Mouse (Mus musculus): ENCODE data around the gene Bicd2. TPM values are rescaled to one million over a fixed set of nuclear protein-coding genes. Genes with fewer than 3 reads are reported as not detected.
A peak's percentile ranks its signal among the peaks of the same experiment; 100 is the strongest.

Gene Bicd2
- polyA plus RNA-seq, 1 experiment, result 63.2 TPM

- DNase-seq, result no peak
- Histone ChIP-seq H3K4me3 (replicated peaks; ENCODE audit: extremely low read depth, low read depth, low read length) (no peak overlapping the region), H3K4me1 (ENCODE audit: control insufficient read depth, insufficient read depth, low read length) (no peaks in the 10 kb centered on the region)
- TF ChIP-seq POLR2A (IDR thresholded peaks at IDR 0.05; ENCODE audit: borderline replicate concordance, extremely low read depth, low read depth, low read length), result no peak
- TF ChIP-seq CTCF (IDR thresholded peaks at IDR 0.05; ENCODE audit: insufficient read depth, low read length), result no peak
Measured at GRCm38 (mm10) chr13:49407795-49408194, 66.4 kb downstream of the Bicd2 start.

GRCm38 (mm10) chr13:49420754-49421605, 79.6 kb downstream of the Bicd2 start, which contains the start of gene Ippk:
Ippk (plus strand) TSS chr13:49421249.
- peak; percentile 97 for DNase-seq
- TF ChIP-seq CTCF (IDR thresholded peaks at IDR 0.05; ENCODE audit: insufficient read depth, low read length), result no peak
- TF ChIP-seq POLR2A (IDR thresholded peaks at IDR 0.05; ENCODE audit: borderline replicate concordance, extremely low read depth, low read depth, low read length), result peak; percentile 87
- WGBS, result under 1% methylated on average over 69 of the region's 69 CpGs
- peaks cover 7% of the 10 kb centered on the region; the same call in 1 of the 2 replicates for H3K4me1 ChIP-seq (ENCODE audit: control insufficient read depth, insufficient read depth, low read length)
- peak within 1 kb of the TSS; percentile 90 for H3K4me3 ChIP-seq (replicated peaks; ENCODE audit: extremely low read depth, low read depth, low read length)

GRCm38 (mm10) chr13:49421606-49421917, 80.2 kb downstream of the Bicd2 start:
- WGBS, result under 1% methylated on average over 15 of the region's 15 CpGs
- TF ChIP-seq CTCF (IDR thresholded peaks at IDR 0.05; ENCODE audit: insufficient read depth, low read length), result no peak
- no peak for TF ChIP-seq POLR2A (IDR thresholded peaks at IDR 0.05; ENCODE audit: borderline replicate concordance, extremely low read depth, low read depth, low read length)
- Histone ChIP-seq H3K4me3 (replicated peaks; ENCODE audit: extremely low read depth, low read depth, low read length) (peak overlapping the region; percentile 77), H3K4me1 (ENCODE audit: control insufficient read depth, insufficient read depth, low read length) (peaks cover 7% of the 10 kb centered on the region; the same call in 1 of the 2 replicates)
- DNase-seq, result no peak

GRCm38 (mm10) chr13:49421959-49422358, 80.6 kb downstream of the Bicd2 start:
- DNase-seq, result no peak
- peaks cover 7% of the 10 kb centered on the region; the same call in 1 of the 2 replicates for H3K4me1 ChIP-seq (ENCODE audit: control insufficient read depth, insufficient read depth, low read length)
- TF ChIP-seq CTCF (IDR thresholded peaks at IDR 0.05; ENCODE audit: insufficient read depth, low read length), result no peak
- no peak for TF ChIP-seq POLR2A (IDR thresholded peaks at IDR 0.05; ENCODE audit: borderline replicate concordance, extremely low read depth, low read depth, low read length)
- WGBS, result 15% methylated on average over 4 of the region's 4 CpGs
- peak overlapping the region; percentile 77 for H3K4me3 ChIP-seq (replicated peaks; ENCODE audit: extremely low read depth, low read depth, low read length)

- TF ChIP-seq CTCF (IDR thresholded peaks at IDR 0.05; ENCODE audit: insufficient read depth, low read length), result no peak
- TF ChIP-seq POLR2A (IDR thresholded peaks at IDR 0.05; ENCODE audit: borderline replicate concordance, extremely low read depth, low read depth, low read length), result no peak
- 73% methylated on average over 3 of the region's 3 CpGs for WGBS
Measured at GRCm38 (mm10) chr13:49426736-49427135, 85.4 kb downstream of the Bicd2 start.

GRCm38 (mm10) chr13:49428042-49428675, 86.8 kb downstream of the Bicd2 start:
- 57% methylated on average over 1 of the region's 1 CpGs for WGBS
- DNase-seq, result no peak

More at GRCm38 (mm10) chr13:49426736-49427135, 85.4 kb downstream of the Bicd2 start:
- no peak for DNase-seq
- Histone ChIP-seq H3K4me3 (replicated peaks; ENCODE audit: extremely low read depth, low read depth, low read length) (no peak overlapping the region), H3K4me1 (ENCODE audit: control insufficient read depth, insufficient read depth, low read length) (peaks cover 9% of the 10 kb centered on the region; the same call in 1 of the 2 replicates)

GRCm38 (mm10) chr13:49430529-49430928, 89.1 kb downstream of the Bicd2 start:
- H3K4me1 ChIP-seq (ENCODE audit: control insufficient read depth, insufficient read depth, low read length), result peaks cover 2% of the 10 kb centered on the region; the same call in 1 of the 2 replicates
- TF ChIP-seq CTCF (IDR thresholded peaks at IDR 0.05; ENCODE audit: insufficient read depth, low read length) (no peak), POLR2A (IDR thresholded peaks at IDR 0.05; ENCODE audit: borderline replicate concordance, extremely low read depth, low read depth, low read length) (no peak)
- DNase-seq, result no peak
- WGBS, result 47% methylated on average over 4 of the region's 4 CpGs
- no peak overlapping the region for H3K4me3 ChIP-seq (replicated peaks; ENCODE audit: extremely low read depth, low read depth, low read length)

More at GRCm38 (mm10) chr13:49428042-49428675, 86.8 kb downstream of the Bicd2 start:
- Histone ChIP-seq H3K4me1 (ENCODE audit: control insufficient read depth, insufficient read depth, low read length) (peaks cover 2% of the 10 kb centered on the region; the same call in 1 of the 2 replicates), H3K4me3 (replicated peaks; ENCODE audit: extremely low read depth, low read depth, low read length) (no peak overlapping the region)
- TF ChIP-seq POLR2A (IDR thresholded peaks at IDR 0.05; ENCODE audit: borderline replicate concordance, extremely low read depth, low read depth, low read length) (no peak), CTCF (IDR thresholded peaks at IDR 0.05; ENCODE audit: insufficient read depth, low read length) (no peak)

- peaks cover 2% of the 10 kb centered on the region; the same call in 1 of the 2 replicates for H3K4me1 ChIP-seq (ENCODE audit: control insufficient read depth, insufficient read depth, low read length)
- 74% methylated on average over 2 of the region's 2 CpGs for WGBS
- TF ChIP-seq CTCF (IDR thresholded peaks at IDR 0.05; ENCODE audit: insufficient read depth, low read length) (no peak), POLR2A (IDR thresholded peaks at IDR 0.05; ENCODE audit: borderline replicate concordance, extremely low read depth, low read depth, low read length) (no peak)
- H3K4me3 ChIP-seq (replicated peaks; ENCODE audit: extremely low read depth, low read depth, low read length), result no peak overlapping the region
- DNase-seq, result no peak
Measured at GRCm38 (mm10) chr13:49433268-49434029, 92.1 kb downstream of the Bicd2 start.

GRCm38 (mm10) chr13:49435745-49436144, 94.4 kb downstream of the Bicd2 start:
- 55% methylated on average over 1 of the region's 1 CpGs for WGBS
- no peak overlapping the region for H3K4me3 ChIP-seq (replicated peaks; ENCODE audit: extremely low read depth, low read depth, low read length)
- H3K4me1 ChIP-seq (ENCODE audit: control insufficient read depth, insufficient read depth, low read length), result no peaks in the 10 kb centered on the region; the same call in 1 of the 2 replicates
- DNase-seq, result no peak
- TF ChIP-seq CTCF (IDR thresholded peaks at IDR 0.05; ENCODE audit: insufficient read depth, low read length) (no peak), POLR2A (IDR thresholded peaks at IDR 0.05; ENCODE audit: borderline replicate concordance, extremely low read depth, low read depth, low read length) (no peak)
